Mouse (Mus musculus): ENCODE data around the gene 1700123K08Rik.

The 1700123K08Rik gene

DNA sequence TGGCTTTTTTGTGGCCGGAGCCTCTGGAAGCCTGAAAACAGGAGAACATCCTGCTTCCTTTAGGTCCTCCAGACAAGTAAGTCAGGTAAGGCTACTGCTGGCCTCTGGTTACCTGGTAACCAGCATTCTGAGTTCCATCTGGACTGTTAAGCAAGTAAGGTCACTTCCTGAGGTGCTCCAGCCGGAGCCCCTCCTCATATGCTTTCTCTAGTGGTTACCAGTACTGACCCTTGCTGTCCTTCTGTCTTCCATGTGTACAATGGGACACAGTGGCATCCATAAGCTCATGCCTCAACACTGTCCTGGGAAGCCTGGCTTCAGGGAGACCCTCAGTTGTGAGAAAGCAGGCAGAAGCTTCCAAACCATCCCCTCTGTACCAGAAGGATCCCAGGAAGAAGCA is at the start of gene 1700123K08Rik:
TSS of gene 1700123K08Rik (minus strand) at position 101 of the 400 bp plus-strand sequence.
- in situ Hi-C loops (cut with MboI, MseI): loop anchor here in 1 of 2 experiments (5.0 kb wide), 1 partner anchor 138 kb away; no protein-coding TSS in a partner anchor

GRCm38 (mm10) chr5:138587396-138587795 is 22.9 kb upstream of the 1700123K08Rik start:
- in situ Hi-C loops (cut with MboI, MseI): no loop called here

- in situ Hi-C loops (cut with MboI, MseI): no loop called here
These were observed 7.1 kb upstream of the 1700123K08Rik start for GRCm38 (mm10) chr5:138571623-138572022.

GRCm38 (mm10) chr5:138552718-138553117 is 11.8 kb downstream of the 1700123K08Rik start:
- in situ Hi-C loops (cut with MboI, MseI): loop anchor here (5.0 kb wide), 3 partner anchors 70 to 105 kb away; no protein-coding TSS in a partner anchor

DNA sequence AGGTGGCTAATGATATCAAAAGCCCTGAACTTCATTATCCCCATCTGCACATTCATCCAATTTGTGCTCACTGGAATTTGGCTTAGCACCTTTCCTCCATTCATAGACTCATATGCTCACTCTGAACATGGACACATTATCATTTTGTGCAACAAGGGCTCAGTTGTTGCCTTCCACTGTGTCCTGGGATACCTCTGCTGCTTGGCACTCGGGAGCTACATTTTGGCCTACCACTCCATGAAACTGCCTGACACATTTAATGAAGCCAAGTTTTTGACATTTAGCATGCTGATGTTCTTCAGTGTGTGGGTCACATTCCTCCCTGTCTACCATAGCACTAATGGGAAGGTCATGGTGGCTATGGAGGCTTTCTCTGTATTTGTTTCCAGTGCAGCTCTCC is 32.0 kb downstream of the 1700123K08Rik start:
- in situ Hi-C loops (cut with MboI, MseI): no loop called here
